Mouse (Mus musculus) megakaryocyte, embryonic 14.5 days (primary cell): ENCODE measurements at regions not wholly inside any gene's neighbourhood (a gene's known extent, or its start where the extent isn't known, plus 50 kb on each side); places are given as distances from the start of the nearest gene placed in this dataset.

Experiments
- FLI1 ChIP-seq: IDR thresholded peaks from 2 replicates; pipeline ENCODE4 v1.6.1; 2012; ENCODE audit warnings: low read length, inconsistent platforms, mixed read lengths
- GATA1 ChIP-seq: IDR thresholded peaks from 3 replicates; pipeline ENCODE4 v1.6.1; 2012; ENCODE audit warnings: mixed read lengths, low read length, inconsistent platforms, borderline replicate concordance

GRCm38 (mm10) chr15:84609825-84610442, 52.3 kb upstream of the Rtl6 start:
- TF ChIP-seq GATA1 (no peak), FLI1 (no peak)
